10 mouse cellular contexts compared by ENCODE assay signal in the genomic region with DNA sequence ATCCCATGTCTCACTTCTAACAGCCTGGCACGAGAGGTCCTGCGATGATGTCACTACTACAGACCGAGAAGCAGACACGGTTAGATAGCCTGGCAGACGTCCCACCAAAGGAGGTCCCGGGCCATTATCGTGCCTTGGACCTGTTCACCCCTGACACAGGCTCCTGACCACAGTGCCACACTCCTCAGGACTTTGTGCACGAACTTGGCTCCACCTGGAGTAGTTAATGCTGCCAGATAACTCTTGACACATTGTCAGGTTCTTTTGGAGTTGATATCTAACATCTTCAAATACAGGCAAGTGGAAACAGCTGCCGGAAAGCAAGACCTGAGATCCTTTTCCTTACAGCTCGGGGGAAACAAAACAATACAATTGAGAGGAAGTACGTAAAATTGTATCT.
A peak's percentile ranks its signal among the peaks of the same experiment; 100 is the strongest.
DNase-seq lines count a peak whose midpoint lies in the region; ATAC-seq and TF ChIP-seq lines count a peak whose summit lies in the region.
"Had no signal": no experiment of that assay in that cellular context is flagged by ENCODE, and none has a peak within 500 bp of the region (broad histone marks: within the 10 kb centered on the region; RNA-seq: fewer than 3 reads in every experiment).

No protein-coding gene starts in this region.

- no peak overlapping the region for H3K9ac ChIP-seq in heart, embryonic 12.5 days
- no peak overlapping the region for H3K9ac ChIP-seq in intestine, postnatal 0 days (ENCODE audit: low read depth, low read length)
- H3K9ac ChIP-seq: midbrain, embryonic 12.5 days had no signal

- intact Hi-C loops in gastrocnemius, adult 2 months (cut with DNase I) = no loop called here

- no peaks in the 10 kb centered on the region for H3K9me3 ChIP-seq in heart, embryonic 12.5 days (replicated peaks)
- H3K9me3 ChIP-seq in intestine, postnatal 0 days (ENCODE audit: control insufficient read depth) = no peaks in the 10 kb centered on the region
- H3K9me3 ChIP-seq: midbrain, embryonic 12.5 days had no signal

- H3K27me3 ChIP-seq in heart, embryonic 12.5 days (replicated peaks) = no peaks in the 10 kb centered on the region
- no peaks in the 10 kb centered on the region for H3K27me3 ChIP-seq in intestine, postnatal 0 days (replicated peaks; ENCODE audit: control insufficient read depth, insufficient read depth, low read length)
- H3K27me3 ChIP-seq: midbrain, embryonic 12.5 days had no signal

- DNase-seq in gastrocnemius, adult 2 months = no peak
- no peak for DNase-seq in gastrocnemius, adult 8-10 months (ENCODE audit: low spot score in 2 of 2)
- peak; percentile 58 for DNase-seq in adrenal gland, adult 2 months
- peak; percentile 78 to 80 for DNase-seq in kidney, postnatal 36 days
- no peak for DNase-seq in thymus, adult 18-20 months
- DNase-seq in embryo, embryonic 11 days = no peak
- DNase-seq: layer of hippocampus, adult 9-11 months had no signal

- peak overlapping the region; percentile 41 for H3K27ac ChIP-seq in gastrocnemius, adult 2 months
- no peak overlapping the region for H3K27ac ChIP-seq in heart, embryonic 12.5 days (ENCODE audit: poor library complexity, severe bottlenecking)
- H3K27ac ChIP-seq in intestine, postnatal 0 days (ENCODE audit: low read depth, low read length) = no peak overlapping the region
- H3K27ac ChIP-seq: midbrain, embryonic 12.5 days had no signal

- TF ChIP-seq CTCF in gastrocnemius, adult 2 months (IDR thresholded peaks at IDR 0.05) = no peak
- no peak for TF ChIP-seq CTCF in intestine, postnatal 0 days (IDR thresholded peaks at IDR 0.05; ENCODE audit: low read depth)

- peaks cover 15% of the 10 kb centered on the region for H3K4me1 ChIP-seq in heart, embryonic 12.5 days (replicated peaks)
- no peaks in the 10 kb centered on the region for H3K4me1 ChIP-seq in intestine, postnatal 0 days (replicated peaks; ENCODE audit: control insufficient read depth, insufficient read depth, low read length)

- no peaks in the 10 kb centered on the region for H3K36me3 ChIP-seq in heart, embryonic 12.5 days
- H3K36me3 ChIP-seq in intestine, postnatal 0 days (ENCODE audit: control insufficient read depth, insufficient read depth) = no peaks in the 10 kb centered on the region
- H3K36me3 ChIP-seq: midbrain, embryonic 12.5 days had no signal

- 55% methylated on average over 11 of the region's 11 CpGs for WGBS in heart, embryonic 12.5 days
- 84% methylated on average over 11 of the region's 11 CpGs for WGBS in intestine, postnatal 0 days

- no peak overlapping the region for H3K4me2 ChIP-seq in heart, embryonic 12.5 days
- no peak overlapping the region for H3K4me2 ChIP-seq in intestine, postnatal 0 days (replicated peaks; ENCODE audit: low read depth)
- H3K4me2 ChIP-seq: midbrain, embryonic 12.5 days had no signal

- 0 out of 2 replicates have a peak, but pooled peaks have one; percentile 67 for ATAC-seq in heart, embryonic 12.5 days (ENCODE audit: insufficient number of reproducible peaks, low FRiP score)
- ATAC-seq in intestine, postnatal 0 days = no peak

- no peak overlapping the region for H3K4me3 ChIP-seq in gastrocnemius, adult 2 months
- no peak overlapping the region for H3K4me3 ChIP-seq in heart, embryonic 12.5 days
- no peak overlapping the region for H3K4me3 ChIP-seq in intestine, postnatal 0 days (ENCODE audit: low read depth, low read length)
- H3K4me3 ChIP-seq: midbrain, embryonic 12.5 days had no signal

Comparison
In these comparisons a context has a peak if more than half of its experiments do, and no peak if none do; other contexts are left out.
1. DNase-seq: peak in adrenal gland, adult 2 months (single experiment) and kidney, postnatal 36 days (2 of 2); none in gastrocnemius, adult 2 months (single experiment), gastrocnemius, adult 8-10 months (0 of 2), thymus, adult 18-20 months (0 of 2) and embryo, embryonic 11 days (single experiment).